Mouse (Mus musculus): Measurements from ENCODE around the gene Dcdc2b.
A peak's percentile ranks its signal among the peaks of the same experiment; 100 is the strongest.

Gene Dcdc2b

GRCm38 (mm10) chr4:129578466-129578865 is 35.6 kb downstream of the Dcdc2b start, which contains the start of gene Fam167b:
Gene Fam167b, minus strand, starts transcription at chr4:129578549.
- no peak for DNase-seq (ENCODE audit: extremely low spot score, low spot score)

- DNase-seq (ENCODE audit: extremely low spot score, low spot score), result no peak
These were observed 36.4 kb downstream of the Dcdc2b start for GRCm38 (mm10) chr4:129577688-129578087.

GRCm38 (mm10) chr4:129576863-129577491 is 37.1 kb downstream of the Dcdc2b start:
- DNase-seq (ENCODE audit: extremely low spot score, low spot score), result peak; percentile 70

- no peak for DNase-seq (ENCODE audit: extremely low spot score, low spot score)
These were observed 38.7 kb downstream of the Dcdc2b start for GRCm38 (mm10) chr4:129575171-129575844.

- DNase-seq (ENCODE audit: extremely low spot score, low spot score), result no peak
These were observed 40.6 kb downstream of the Dcdc2b start, which contains the start of gene Lck for GRCm38 (mm10) chr4:129573430-129573829. Gene Lck, minus strand, starts transcription at chr4:129573641.

GRCm38 (mm10) chr4:129573093-129573370 is 41.0 kb downstream of the Dcdc2b start:
- DNase-seq (ENCODE audit: extremely low spot score, low spot score), result no peak

- no peak for DNase-seq (ENCODE audit: extremely low spot score, low spot score)
These were observed 41.6 kb downstream of the Dcdc2b start for GRCm38 (mm10) chr4:129572236-129573092.

- DNase-seq (ENCODE audit: extremely low spot score, low spot score), result no peak
These were observed 42.4 kb downstream of the Dcdc2b start for GRCm38 (mm10) chr4:129571551-129572084.

GRCm38 (mm10) chr4:129570028-129570427 is 44.0 kb downstream of the Dcdc2b start:
- DNase-seq (ENCODE audit: extremely low spot score, low spot score), result no peak

GRCm38 (mm10) chr4:129568366-129568765 is 45.7 kb downstream of the Dcdc2b start:
- DNase-seq (ENCODE audit: extremely low spot score, low spot score), result no peak

- no peak for DNase-seq (ENCODE audit: extremely low spot score, low spot score)
These were observed 48.9 kb downstream of the Dcdc2b start for GRCm38 (mm10) chr4:129565139-129565538.

- DNase-seq (ENCODE audit: extremely low spot score, low spot score), result peak; percentile 59
These were observed 50.3 kb downstream of the Dcdc2b start for GRCm38 (mm10) chr4:129563718-129564117.

GRCm38 (mm10) chr4:129561184-129561583 is 52.9 kb downstream of the Dcdc2b start:
- no peak for DNase-seq (ENCODE audit: extremely low spot score, low spot score)

All from neural tube, embryonic 10.5 days (tissue).